In the genomic region with DNA sequence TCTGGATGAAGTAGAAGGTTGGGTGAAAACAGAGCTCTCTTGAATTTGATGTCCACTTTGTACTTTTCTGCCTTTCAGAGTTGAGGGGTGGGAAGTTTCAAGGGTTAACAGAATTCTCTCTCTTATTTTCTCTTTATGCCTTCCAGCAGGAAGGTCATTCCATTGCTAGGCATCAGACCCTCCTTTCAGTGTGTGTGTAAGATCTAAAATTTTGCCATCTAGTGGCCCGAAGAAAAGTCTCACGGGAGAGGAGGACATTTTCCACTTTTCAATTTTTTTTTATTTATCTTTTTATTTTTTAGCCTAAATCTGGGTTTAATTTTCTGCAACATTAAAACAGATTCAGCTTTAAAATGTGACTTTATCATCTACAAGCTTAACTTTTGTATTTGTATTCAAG, we compare ENCODE assay signal across 23 mouse cellular contexts. TPM values are rescaled to one million over a fixed set of nuclear protein-coding genes. Genes with fewer than 3 reads are reported as not detected.
DNase-seq lines count a peak whose midpoint lies in the region; ATAC-seq and TF ChIP-seq lines count a peak whose summit lies in the region.
"Had no signal": no experiment of that assay in that cellular context is flagged by ENCODE, and none has a peak within 500 bp of the region (broad histone marks: within the 10 kb centered on the region; RNA-seq: fewer than 3 reads in every experiment).

No protein-coding gene starts in this region.

- no peak for DNase-seq in forebrain, embryonic 11.5 days (ENCODE audit: low spot score)
- DNase-seq in heart, adult 9 months (ENCODE audit: low spot score in 2 of 2): no peak
- DNase-seq in midbrain, postnatal 0 days (ENCODE audit: low spot score): no peak
- no peak for DNase-seq in cerebellum, postnatal 25 days
- DNase-seq: B cell, adult 2 months; cerebellum, adult 9-11 months; heart, postnatal 4 days; lung, adult 2 months; right cerebral cortex, postnatal 4 days had no signal

- 55% methylated on average over 2 of the region's 2 CpGs for WGBS in forebrain, embryonic 13.5 days
- 72% methylated on average over 2 of the region's 2 CpGs for WGBS in forebrain, embryonic 11.5 days
- 50% methylated on average over 2 of the region's 2 CpGs for WGBS in heart, embryonic 15.5 days
- 72% methylated on average over 2 of the region's 2 CpGs for WGBS in midbrain, postnatal 0 days
- WGBS in midbrain, embryonic 16.5 days: 69% methylated on average over 2 of the region's 2 CpGs
- WGBS in neural tube, embryonic 15.5 days: 78% methylated on average over 2 of the region's 2 CpGs

- H3K4me3 ChIP-seq in forebrain, embryonic 13.5 days: no peak overlapping the region
- no peak overlapping the region for H3K4me3 ChIP-seq in forebrain, embryonic 11.5 days (ENCODE audit: low read depth, low read length)
- no peak overlapping the region for H3K4me3 ChIP-seq in heart, embryonic 15.5 days
- H3K4me3 ChIP-seq in midbrain, postnatal 0 days (ENCODE audit: low read depth, low read length): no peak overlapping the region
- no peak overlapping the region for H3K4me3 ChIP-seq in midbrain, embryonic 16.5 days (ENCODE audit: low read depth, low read length)
- no peak overlapping the region for H3K4me3 ChIP-seq in neural tube, embryonic 15.5 days (replicated peaks)
- H3K4me3 ChIP-seq: embryonic facial prominence, embryonic 12.5 days; kidney, embryonic 15.5 days; limb, embryonic 10.5 days had no signal

- no peaks in the 10 kb centered on the region for H3K27me3 ChIP-seq in forebrain, embryonic 13.5 days
- H3K27me3 ChIP-seq in forebrain, embryonic 11.5 days (ENCODE audit: control insufficient read depth, insufficient read depth, low read length): no peaks in the 10 kb centered on the region
- no peaks in the 10 kb centered on the region for H3K27me3 ChIP-seq in heart, embryonic 15.5 days
- no peaks in the 10 kb centered on the region for H3K27me3 ChIP-seq in midbrain, postnatal 0 days (ENCODE audit: insufficient read depth, low read length)
- no peaks in the 10 kb centered on the region for H3K27me3 ChIP-seq in midbrain, embryonic 16.5 days (ENCODE audit: control insufficient read depth, insufficient read depth, low read depth, low read length)
- no peaks in the 10 kb centered on the region for H3K27me3 ChIP-seq in neural tube, embryonic 15.5 days (replicated peaks)
- H3K27me3 ChIP-seq: embryonic facial prominence, embryonic 12.5 days; kidney, embryonic 15.5 days had no signal

- H3K9ac ChIP-seq in forebrain, embryonic 13.5 days: no peak overlapping the region
- H3K9ac ChIP-seq in forebrain, embryonic 11.5 days (ENCODE audit: low read length): no peak overlapping the region
- H3K9ac ChIP-seq in heart, embryonic 15.5 days: no peak overlapping the region
- no peak overlapping the region for H3K9ac ChIP-seq in midbrain, postnatal 0 days (replicated peaks; ENCODE audit: low read length, poor library complexity, severe bottlenecking)
- no peak overlapping the region for H3K9ac ChIP-seq in midbrain, embryonic 16.5 days (ENCODE audit: low read depth, low read length)
- H3K9ac ChIP-seq in neural tube, embryonic 15.5 days (replicated peaks): no peak overlapping the region
- H3K9ac ChIP-seq: embryonic facial prominence, embryonic 12.5 days; kidney, embryonic 15.5 days had no signal

- peaks cover 10% of the 10 kb centered on the region for H3K4me1 ChIP-seq in forebrain, embryonic 13.5 days
- no peaks in the 10 kb centered on the region for H3K4me1 ChIP-seq in forebrain, embryonic 11.5 days (replicated peaks; ENCODE audit: control insufficient read depth, insufficient read depth, low read length)
- H3K4me1 ChIP-seq in heart, embryonic 15.5 days (replicated peaks): no peaks in the 10 kb centered on the region
- H3K4me1 ChIP-seq in midbrain, postnatal 0 days (ENCODE audit: insufficient read depth, low read length): no peaks in the 10 kb centered on the region
- H3K4me1 ChIP-seq in midbrain, embryonic 16.5 days (ENCODE audit: control insufficient read depth, insufficient read depth, low read length): no peaks in the 10 kb centered on the region
- no peaks in the 10 kb centered on the region for H3K4me1 ChIP-seq in neural tube, embryonic 15.5 days
- H3K4me1 ChIP-seq: embryonic facial prominence, embryonic 12.5 days; kidney, embryonic 15.5 days had no signal

- ATAC-seq in forebrain, embryonic 13.5 days: no peak; the same call in 1 of the 2 replicates
- no peak for ATAC-seq in forebrain, embryonic 11.5 days (replicated peaks; ENCODE audit: low FRiP score)
- no peak for ATAC-seq in heart, embryonic 15.5 days (replicated peaks; ENCODE audit: insufficient number of reproducible peaks, insufficient read depth, low FRiP score, low read depth)
- no peak for ATAC-seq in midbrain, postnatal 0 days (ENCODE audit: low FRiP score)
- ATAC-seq in midbrain, embryonic 16.5 days: no peak
- no peak for ATAC-seq in neural tube, embryonic 15.5 days (ENCODE audit: low FRiP score)

- peak; percentile 26; the same call in 1 of the 2 replicates for TF ChIP-seq CTCF in midbrain, postnatal 0 days (IDR thresholded peaks at IDR 0.05)

- H3K4me2 ChIP-seq in forebrain, embryonic 13.5 days: peak overlapping the region; percentile 2; the same call in 1 of the 2 replicates
- no peak overlapping the region for H3K4me2 ChIP-seq in forebrain, embryonic 11.5 days (ENCODE audit: low read depth, low read length, severe bottlenecking)
- H3K4me2 ChIP-seq in heart, embryonic 15.5 days: no peak overlapping the region
- H3K4me2 ChIP-seq in midbrain, postnatal 0 days (ENCODE audit: low read depth, low read length, poor library complexity, severe bottlenecking): no peak overlapping the region
- no peak overlapping the region for H3K4me2 ChIP-seq in midbrain, embryonic 16.5 days (ENCODE audit: low read length)
- H3K4me2 ChIP-seq in neural tube, embryonic 15.5 days: no peak overlapping the region
- H3K4me2 ChIP-seq: embryonic facial prominence, embryonic 12.5 days; kidney, embryonic 15.5 days; liver, embryonic 11.5 days; midbrain, embryonic 11.5 days had no signal

- no peak overlapping the region for H3K27ac ChIP-seq in forebrain, embryonic 13.5 days
- no peak overlapping the region for H3K27ac ChIP-seq in forebrain, embryonic 11.5 days (ENCODE audit: low read depth, low read length)
- peak overlapping the region; percentile 25 for H3K27ac ChIP-seq in heart, embryonic 15.5 days
- no peak overlapping the region for H3K27ac ChIP-seq in midbrain, postnatal 0 days (ENCODE audit: low read depth, low read length)
- H3K27ac ChIP-seq in midbrain, embryonic 16.5 days (ENCODE audit: low read length): no peak overlapping the region
- no peak overlapping the region for H3K27ac ChIP-seq in neural tube, embryonic 15.5 days (replicated peaks)
- H3K27ac ChIP-seq: embryonic facial prominence, embryonic 12.5 days; kidney, embryonic 15.5 days; limb, embryonic 10.5 days; macrophage had no signal

- no peaks in the 10 kb centered on the region for H3K36me3 ChIP-seq in forebrain, embryonic 13.5 days (ENCODE audit: poor library complexity, severe bottlenecking)
- no peaks in the 10 kb centered on the region for H3K36me3 ChIP-seq in forebrain, embryonic 11.5 days (ENCODE audit: control insufficient read depth, insufficient read depth, low read length)
- H3K36me3 ChIP-seq in heart, embryonic 15.5 days: no peaks in the 10 kb centered on the region
- H3K36me3 ChIP-seq in midbrain, postnatal 0 days (ENCODE audit: insufficient read depth, low read length): no peaks in the 10 kb centered on the region
- no peaks in the 10 kb centered on the region for H3K36me3 ChIP-seq in midbrain, embryonic 16.5 days (ENCODE audit: control insufficient read depth, insufficient read depth, low read length)
- no peaks in the 10 kb centered on the region for H3K36me3 ChIP-seq in neural tube, embryonic 15.5 days
- H3K36me3 ChIP-seq: embryonic facial prominence, embryonic 12.5 days; kidney, embryonic 15.5 days; limb, embryonic 10.5 days had no signal

- no peaks in the 10 kb centered on the region for H3K9me3 ChIP-seq in forebrain, embryonic 13.5 days (replicated peaks)
- no peaks in the 10 kb centered on the region for H3K9me3 ChIP-seq in forebrain, embryonic 11.5 days (ENCODE audit: control insufficient read depth, low read length)
- no peaks in the 10 kb centered on the region for H3K9me3 ChIP-seq in heart, embryonic 15.5 days (replicated peaks)
- H3K9me3 ChIP-seq in midbrain, postnatal 0 days (ENCODE audit: low read length): no peaks in the 10 kb centered on the region
- no peaks in the 10 kb centered on the region for H3K9me3 ChIP-seq in midbrain, embryonic 16.5 days (replicated peaks; ENCODE audit: control insufficient read depth, low read length, poor library complexity, severe bottlenecking)
- no peaks in the 10 kb centered on the region for H3K9me3 ChIP-seq in neural tube, embryonic 15.5 days (replicated peaks)
- H3K9me3 ChIP-seq: embryonic facial prominence, embryonic 12.5 days; kidney, embryonic 15.5 days; limb, embryonic 10.5 days had no signal

RNA-seq across cellular contexts. Expression of gene Calhm5, which starts 24.7 kb away (rescaled TPM):
- polyA plus RNA-seq in forebrain, embryonic 13.5 days (2015; fragmentation: Nextera tagmentation; extraction: Ambion mirVana): 0.18 and 0.28 TPM in 2 replicates
- 0.20 and 0.32 TPM in 2 replicates for polyA plus RNA-seq in forebrain, embryonic 11.5 days (2014; fragmentation: Nextera tagmentation; extraction: Ambion mirVana)
- polyA plus RNA-seq in heart, embryonic 15.5 days (2015; fragmentation: Nextera tagmentation; extraction: Ambion mirVana): 1.6 and 1.9 TPM in 2 replicates
- 0.60 and 1.0 TPM in 2 replicates for total RNA-seq in midbrain, postnatal 0 days (2014; rRNA removed)
- polyA plus RNA-seq in midbrain, postnatal 0 days (2015; fragmentation: Nextera tagmentation; extraction: Ambion mirVana): 0.86 and 0.91 TPM in 2 replicates
- polyA plus RNA-seq in midbrain, embryonic 16.5 days (2015; fragmentation: Nextera tagmentation; extraction: Ambion mirVana): 0.69 and 0.92 TPM in 2 replicates
- polyA plus RNA-seq in neural tube, embryonic 15.5 days (2015; fragmentation: Nextera tagmentation; extraction: Ambion mirVana): 0.92 and 1.1 TPM in 2 replicates
- total RNA-seq: neutrophil, adult 5-6 weeks had no signal

RNA-seq across cellular contexts. Expression of gene Calhm4, which starts 27.5 kb away (rescaled TPM):
- not detected in 2 replicates for polyA plus RNA-seq in forebrain, embryonic 13.5 days (2015; fragmentation: Nextera tagmentation; extraction: Ambion mirVana)
- not detected in 2 replicates for polyA plus RNA-seq in forebrain, embryonic 11.5 days (2014; fragmentation: Nextera tagmentation; extraction: Ambion mirVana)
- polyA plus RNA-seq in heart, embryonic 15.5 days (2015; fragmentation: Nextera tagmentation; extraction: Ambion mirVana): not detected in 2 replicates
- 0.33 TPM in 1 of 2 replicates, not detected in the other for total RNA-seq in midbrain, postnatal 0 days (2014; rRNA removed)
- not detected in 2 replicates for polyA plus RNA-seq in midbrain, postnatal 0 days (2015; fragmentation: Nextera tagmentation; extraction: Ambion mirVana)
- not detected in 2 replicates for polyA plus RNA-seq in midbrain, embryonic 16.5 days (2015; fragmentation: Nextera tagmentation; extraction: Ambion mirVana)
- not detected in 2 replicates for polyA plus RNA-seq in neural tube, embryonic 15.5 days (2015; fragmentation: Nextera tagmentation; extraction: Ambion mirVana)
- total RNA-seq: adrenal gland, postnatal 4 days; gastrocnemius, postnatal 4 days; heart, postnatal 4 days; neutrophil, adult 5-6 weeks had no signal
- polyA plus RNA-seq: embryonic facial prominence, embryonic 12.5 days; kidney, embryonic 15.5 days; limb, embryonic 10.5 days; liver, embryonic 11.5 days; lung, adult 2 months; macrophage; midbrain, embryonic 11.5 days; testis, adult 2 months had no signal

RNA-seq across cellular contexts. Expression of gene Trappc3l, which starts 34.3 kb away (rescaled TPM):
- not detected in 2 replicates for polyA plus RNA-seq in forebrain, embryonic 13.5 days (2015; fragmentation: Nextera tagmentation; extraction: Ambion mirVana)
- not detected in 2 replicates for polyA plus RNA-seq in forebrain, embryonic 11.5 days (2014; fragmentation: Nextera tagmentation; extraction: Ambion mirVana)
- polyA plus RNA-seq in heart, embryonic 15.5 days (2015; fragmentation: Nextera tagmentation; extraction: Ambion mirVana): not detected in 2 replicates
- not detected in 2 replicates for total RNA-seq in midbrain, postnatal 0 days (2014; rRNA removed)
- polyA plus RNA-seq in midbrain, postnatal 0 days (2015; fragmentation: Nextera tagmentation; extraction: Ambion mirVana): not detected in 2 replicates
- not detected in 2 replicates for polyA plus RNA-seq in midbrain, embryonic 16.5 days (2015; fragmentation: Nextera tagmentation; extraction: Ambion mirVana)
- 0.42 and 0.91 TPM in 2 replicates for polyA plus RNA-seq in neural tube, embryonic 15.5 days (2015; fragmentation: Nextera tagmentation; extraction: Ambion mirVana)
- total RNA-seq: adrenal gland, postnatal 4 days; gastrocnemius, postnatal 4 days; heart, postnatal 4 days; neutrophil, adult 5-6 weeks had no signal
- polyA plus RNA-seq: embryonic facial prominence, embryonic 12.5 days; kidney, embryonic 15.5 days; limb, embryonic 10.5 days; liver, embryonic 11.5 days; lung, adult 2 months; macrophage; midbrain, embryonic 11.5 days; testis, adult 2 months had no signal

RNA-seq across cellular contexts. Expression of gene Rwdd1, which starts 52.2 kb away (rescaled TPM):
- 144 and 170 TPM in 2 replicates for polyA plus RNA-seq in forebrain, embryonic 13.5 days (2015; fragmentation: Nextera tagmentation; extraction: Ambion mirVana)
- 151 and 165 TPM in 2 replicates for polyA plus RNA-seq in forebrain, embryonic 11.5 days (2014; fragmentation: Nextera tagmentation; extraction: Ambion mirVana)
- 79.4 and 100 TPM in 2 replicates for polyA plus RNA-seq in heart, embryonic 15.5 days (2015; fragmentation: Nextera tagmentation; extraction: Ambion mirVana)
- 124 and 145 TPM in 2 replicates for total RNA-seq in midbrain, postnatal 0 days (2014; rRNA removed)
- 157 and 174 TPM in 2 replicates for polyA plus RNA-seq in midbrain, postnatal 0 days (2015; fragmentation: Nextera tagmentation; extraction: Ambion mirVana)
- 118 and 125 TPM in 2 replicates for polyA plus RNA-seq in midbrain, embryonic 16.5 days (2015; fragmentation: Nextera tagmentation; extraction: Ambion mirVana)
- 116 and 129 TPM in 2 replicates for polyA plus RNA-seq in neural tube, embryonic 15.5 days (2015; fragmentation: Nextera tagmentation; extraction: Ambion mirVana)

RNA-seq across cellular contexts. Expression of gene Calhm6, which starts 56.1 kb away (rescaled TPM):
- 0.21 and 0.33 TPM in 2 replicates for polyA plus RNA-seq in forebrain, embryonic 13.5 days (2015; fragmentation: Nextera tagmentation; extraction: Ambion mirVana)
- 0.33 and 0.69 TPM in 2 replicates for polyA plus RNA-seq in forebrain, embryonic 11.5 days (2014; fragmentation: Nextera tagmentation; extraction: Ambion mirVana)
- 0.78 and 0.89 TPM in 2 replicates for polyA plus RNA-seq in heart, embryonic 15.5 days (2015; fragmentation: Nextera tagmentation; extraction: Ambion mirVana)
- 0.44 TPM in 1 of 2 replicates, not detected in the other for total RNA-seq in midbrain, postnatal 0 days (2014; rRNA removed)
- polyA plus RNA-seq in midbrain, postnatal 0 days (2015; fragmentation: Nextera tagmentation; extraction: Ambion mirVana): 1.1 and 1.2 TPM in 2 replicates
- polyA plus RNA-seq in midbrain, embryonic 16.5 days (2015; fragmentation: Nextera tagmentation; extraction: Ambion mirVana): 0.45 and 0.67 TPM in 2 replicates
- 1.1 and 2.1 TPM in 2 replicates for polyA plus RNA-seq in neural tube, embryonic 15.5 days (2015; fragmentation: Nextera tagmentation; extraction: Ambion mirVana)
- polyA plus RNA-seq: testis, adult 2 months had no signal
